Mouse (Mus musculus): ENCODE data around the gene Dnajc17. TPM values are rescaled to one million over a fixed set of nuclear protein-coding genes. Genes with fewer than 3 reads are reported as not detected.

Gene Dnajc17
- polyA plus RNA-seq, 1 experiment from 2014 or later, result 17.8 TPM

- H3K9ac ChIP-seq (ENCODE audit: low read length), result no peak overlapping the region
- H3K4me1 ChIP-seq (replicated peaks; ENCODE audit: control insufficient read depth, insufficient read depth, low read length), result 0 out of 2 replicates have a peak, but pooled peaks cover 3% of the 10 kb centered on the region
- DNase-seq (ENCODE audit: low spot score) (no peak), ATAC-seq (replicated peaks; ENCODE audit: low FRiP score, low TSS enrichment, low read depth) (no peak)
- no peak overlapping the region for H3K4me3 ChIP-seq (ENCODE audit: low read depth, low read length)
- no peaks in the 10 kb centered on the region for H3K9me3 ChIP-seq (ENCODE audit: control insufficient read depth, low read length)
- peaks cover 34% of the 10 kb centered on the region for H3K27me3 ChIP-seq (replicated peaks; ENCODE audit: control insufficient read depth, insufficient read depth, low read length)
- 87% methylated on average over 4 of the region's 4 CpGs for WGBS
- H3K36me3 ChIP-seq (ENCODE audit: control insufficient read depth, insufficient read depth, low read length), result no peaks in the 10 kb centered on the region
- 0 out of 2 replicates have a peak overlapping the region, but pooled peaks have one; percentile 4 for H3K4me2 ChIP-seq (ENCODE audit: low read length)
- no peak overlapping the region for H3K27ac ChIP-seq (ENCODE audit: low read depth)
Measured at GRCm38 (mm10) chr2:119240819-119241186, 32.2 kb upstream of the Dnajc17 start.

DNA sequence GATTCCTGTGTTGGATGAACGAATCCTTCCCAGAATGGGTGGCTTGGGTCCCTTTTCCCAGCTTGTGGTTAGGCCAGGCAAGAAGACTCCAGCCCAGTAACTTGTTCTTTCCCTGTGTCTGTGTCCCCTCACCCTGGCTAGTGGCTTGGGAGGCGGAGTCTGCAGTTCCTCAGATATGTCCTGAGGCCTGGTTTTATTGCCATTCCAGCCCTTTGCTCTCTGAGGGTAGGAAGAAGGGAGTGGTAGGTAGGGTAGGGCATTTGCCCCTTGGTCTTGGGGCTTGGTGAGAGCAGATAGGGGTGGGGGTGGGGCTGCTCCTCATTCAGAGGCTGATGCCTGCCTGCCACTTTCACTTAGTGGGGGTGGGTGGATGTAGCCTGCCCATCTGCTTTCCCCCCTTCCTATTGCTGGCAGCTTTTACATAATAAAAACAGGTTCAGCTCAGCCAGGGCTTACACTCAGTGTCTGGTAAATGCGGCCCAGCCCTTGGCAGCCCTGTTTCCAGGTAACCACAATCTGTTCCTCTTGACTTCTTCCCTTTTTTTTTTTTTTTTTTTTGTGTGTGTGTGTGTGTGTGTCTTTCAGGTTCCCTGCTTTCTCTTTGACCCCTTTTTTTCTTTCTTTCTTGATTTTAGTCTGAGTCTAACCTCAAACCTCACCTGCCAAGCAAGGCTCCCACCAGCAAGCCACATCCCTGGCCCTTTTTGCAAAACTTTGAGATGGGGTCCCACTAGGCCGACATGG lies 31.7 kb upstream of the Dnajc17 start:
- peak overlapping the region; percentile 74 for H3K4me2 ChIP-seq (ENCODE audit: low read length)
- H3K27me3 ChIP-seq (replicated peaks; ENCODE audit: control insufficient read depth, insufficient read depth, low read length), result peaks cover 37% of the 10 kb centered on the region
- WGBS, result 47% methylated on average over 4 of the region's 4 CpGs
- DNase-seq (ENCODE audit: low spot score), result peak; percentile 64
- H3K4me1 ChIP-seq (replicated peaks; ENCODE audit: control insufficient read depth, insufficient read depth, low read length), result 0 out of 2 replicates have a peak, but pooled peaks cover 3% of the 10 kb centered on the region
- 0 out of 2 replicates have a peak overlapping the region, but pooled peaks have one; percentile 34 for H3K27ac ChIP-seq (ENCODE audit: low read depth)
- H3K4me3 ChIP-seq (ENCODE audit: low read depth, low read length), result no peak overlapping the region
- H3K36me3 ChIP-seq (ENCODE audit: control insufficient read depth, insufficient read depth, low read length), result no peaks in the 10 kb centered on the region
- no peak overlapping the region for H3K9ac ChIP-seq (ENCODE audit: low read length)
- H3K9me3 ChIP-seq (ENCODE audit: control insufficient read depth, low read length), result no peaks in the 10 kb centered on the region
- ATAC-seq (replicated peaks; ENCODE audit: low FRiP score, low TSS enrichment, low read depth), result peak; percentile 50

DNA sequence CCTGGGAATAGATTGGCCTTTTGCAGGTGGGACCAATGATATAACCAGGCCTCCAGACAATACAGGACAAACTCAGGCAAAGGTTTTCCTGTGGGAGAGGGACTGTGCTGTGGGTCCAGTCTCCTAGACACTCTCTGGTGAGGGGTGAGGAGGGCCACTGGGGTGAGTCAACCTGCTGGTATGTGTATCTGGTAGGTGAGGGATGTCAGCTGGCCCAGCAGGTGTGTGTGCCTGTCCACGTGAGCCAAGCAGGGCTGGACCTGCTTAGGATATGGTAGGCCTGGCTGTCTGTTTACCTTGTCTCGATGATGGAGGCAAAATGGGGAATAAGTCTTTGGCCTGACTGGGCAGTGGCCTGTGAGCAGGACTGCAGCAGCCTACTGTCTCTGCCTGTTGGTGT lies 30.1 kb upstream of the Dnajc17 start:
- Histone ChIP-seq H3K9me3 (ENCODE audit: control insufficient read depth, low read length) (no peaks in the 10 kb centered on the region), H3K4me1 (replicated peaks; ENCODE audit: control insufficient read depth, insufficient read depth, low read length) (0 out of 2 replicates have a peak, but pooled peaks cover 3% of the 10 kb centered on the region), H3K9ac (ENCODE audit: low read length) (peak overlapping the region; percentile 46), H3K4me2 (ENCODE audit: low read length) (peak overlapping the region; percentile 74), H3K27ac (ENCODE audit: low read depth) (no peak overlapping the region; the same call in 1 of the 2 replicates), H3K27me3 (replicated peaks; ENCODE audit: control insufficient read depth, insufficient read depth, low read length) (peaks cover 48% of the 10 kb centered on the region), H3K4me3 (ENCODE audit: low read depth, low read length) (peak overlapping the region; percentile 45), H3K36me3 (ENCODE audit: control insufficient read depth, insufficient read depth, low read length) (no peaks in the 10 kb centered on the region)
- ATAC-seq (replicated peaks; ENCODE audit: low FRiP score, low TSS enrichment, low read depth) (peak; percentile 36), DNase-seq (ENCODE audit: low spot score) (no peak)
- 40% methylated on average over 2 of the region's 2 CpGs for WGBS

DNA sequence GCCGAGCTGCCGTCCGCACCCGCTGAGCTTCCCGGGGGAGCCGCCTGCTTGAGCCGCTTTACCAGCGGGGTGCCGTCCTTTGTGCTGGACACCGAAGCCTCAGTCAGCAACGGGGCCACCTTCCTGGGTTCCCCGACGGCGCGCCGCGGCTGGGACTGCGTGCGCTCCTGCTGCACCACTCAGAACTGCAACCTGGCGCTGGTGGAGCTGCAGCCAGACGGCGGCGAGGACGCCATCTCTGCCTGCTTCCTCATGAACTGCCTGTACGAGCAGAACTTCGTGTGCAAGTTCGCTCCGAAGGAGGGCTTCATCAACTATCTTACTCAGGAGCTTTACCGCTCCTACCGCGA lies 29.3 kb upstream of the Dnajc17 start:
- DNase-seq (ENCODE audit: low spot score), result peak; percentile 75
- 2% methylated on average over 31 of the region's 31 CpGs for WGBS
- peak overlapping the region; percentile 45 for H3K4me3 ChIP-seq (ENCODE audit: low read depth, low read length)

GRCm38 (mm10) chr2:119237210-119237870 lies 28.7 kb upstream of the Dnajc17 start, which contains the start of gene Spint1:
Gene Spint1, plus strand, starts transcription at chr2:119237362.
- DNase-seq (ENCODE audit: low spot score) (peak; percentile 80), ATAC-seq (replicated peaks; ENCODE audit: low FRiP score, low TSS enrichment, low read depth) (peak; percentile 77)
- no peaks in the 10 kb centered on the region for H3K9me3 ChIP-seq (ENCODE audit: control insufficient read depth, low read length)
- peak within 1 kb of the TSS; percentile 45 for H3K4me3 ChIP-seq (ENCODE audit: low read depth, low read length)
- peak within 1 kb of the TSS; percentile 78 for H3K27ac ChIP-seq (ENCODE audit: low read depth)
- peak within 1 kb of the TSS; percentile 74 for H3K4me2 ChIP-seq (ENCODE audit: low read length)
- H3K36me3 ChIP-seq (ENCODE audit: control insufficient read depth, insufficient read depth, low read length), result no peaks in the 10 kb centered on the region
- peaks cover 48% of the 10 kb centered on the region for H3K27me3 ChIP-seq (replicated peaks; ENCODE audit: control insufficient read depth, insufficient read depth, low read length)
- H3K9ac ChIP-seq (ENCODE audit: low read length), result peak within 1 kb of the TSS; percentile 46
- 0 out of 2 replicates have a peak, but pooled peaks cover 3% of the 10 kb centered on the region for H3K4me1 ChIP-seq (replicated peaks; ENCODE audit: control insufficient read depth, insufficient read depth, low read length)
- under 1% methylated on average over 73 of the region's 73 CpGs for WGBS

More for the DNA sequence above, 29.3 kb upstream of the Dnajc17 start:
- no peaks in the 10 kb centered on the region for H3K9me3 ChIP-seq (ENCODE audit: control insufficient read depth, low read length)
- peak overlapping the region; percentile 78; the same call in 1 of the 2 replicates for H3K27ac ChIP-seq (ENCODE audit: low read depth)
- H3K36me3 ChIP-seq (ENCODE audit: control insufficient read depth, insufficient read depth, low read length), result no peaks in the 10 kb centered on the region
- peak overlapping the region; percentile 74 for H3K4me2 ChIP-seq (ENCODE audit: low read length)
- H3K27me3 ChIP-seq (replicated peaks; ENCODE audit: control insufficient read depth, insufficient read depth, low read length), result peaks cover 48% of the 10 kb centered on the region
- ATAC-seq (replicated peaks; ENCODE audit: low FRiP score, low TSS enrichment, low read depth), result no peak; the same call in 1 of the 2 replicates
- 0 out of 2 replicates have a peak, but pooled peaks cover 3% of the 10 kb centered on the region for H3K4me1 ChIP-seq (replicated peaks; ENCODE audit: control insufficient read depth, insufficient read depth, low read length)
- H3K9ac ChIP-seq (ENCODE audit: low read length), result peak overlapping the region; percentile 46

GRCm38 (mm10) chr2:119236682-119237209 lies 28.2 kb upstream of the Dnajc17 start:
- 5% methylated on average over 25 of the region's 25 CpGs for WGBS
- Histone ChIP-seq H3K27ac (ENCODE audit: low read depth) (peak overlapping the region; percentile 78), H3K4me1 (replicated peaks; ENCODE audit: control insufficient read depth, insufficient read depth, low read length) (0 out of 2 replicates have a peak, but pooled peaks cover 3% of the 10 kb centered on the region), H3K9me3 (ENCODE audit: control insufficient read depth, low read length) (no peaks in the 10 kb centered on the region), H3K9ac (ENCODE audit: low read length) (peak overlapping the region; percentile 46), H3K4me3 (ENCODE audit: low read depth, low read length) (peak overlapping the region; percentile 45), H3K4me2 (ENCODE audit: low read length) (peak overlapping the region; percentile 74), H3K36me3 (ENCODE audit: control insufficient read depth, insufficient read depth, low read length) (no peaks in the 10 kb centered on the region), H3K27me3 (replicated peaks; ENCODE audit: control insufficient read depth, insufficient read depth, low read length) (peaks cover 48% of the 10 kb centered on the region)
- DNase-seq (ENCODE audit: low spot score) (peak; percentile 65), ATAC-seq (replicated peaks; ENCODE audit: low FRiP score, low TSS enrichment, low read depth) (no peak; the same call in 1 of the 2 replicates)

DNA sequence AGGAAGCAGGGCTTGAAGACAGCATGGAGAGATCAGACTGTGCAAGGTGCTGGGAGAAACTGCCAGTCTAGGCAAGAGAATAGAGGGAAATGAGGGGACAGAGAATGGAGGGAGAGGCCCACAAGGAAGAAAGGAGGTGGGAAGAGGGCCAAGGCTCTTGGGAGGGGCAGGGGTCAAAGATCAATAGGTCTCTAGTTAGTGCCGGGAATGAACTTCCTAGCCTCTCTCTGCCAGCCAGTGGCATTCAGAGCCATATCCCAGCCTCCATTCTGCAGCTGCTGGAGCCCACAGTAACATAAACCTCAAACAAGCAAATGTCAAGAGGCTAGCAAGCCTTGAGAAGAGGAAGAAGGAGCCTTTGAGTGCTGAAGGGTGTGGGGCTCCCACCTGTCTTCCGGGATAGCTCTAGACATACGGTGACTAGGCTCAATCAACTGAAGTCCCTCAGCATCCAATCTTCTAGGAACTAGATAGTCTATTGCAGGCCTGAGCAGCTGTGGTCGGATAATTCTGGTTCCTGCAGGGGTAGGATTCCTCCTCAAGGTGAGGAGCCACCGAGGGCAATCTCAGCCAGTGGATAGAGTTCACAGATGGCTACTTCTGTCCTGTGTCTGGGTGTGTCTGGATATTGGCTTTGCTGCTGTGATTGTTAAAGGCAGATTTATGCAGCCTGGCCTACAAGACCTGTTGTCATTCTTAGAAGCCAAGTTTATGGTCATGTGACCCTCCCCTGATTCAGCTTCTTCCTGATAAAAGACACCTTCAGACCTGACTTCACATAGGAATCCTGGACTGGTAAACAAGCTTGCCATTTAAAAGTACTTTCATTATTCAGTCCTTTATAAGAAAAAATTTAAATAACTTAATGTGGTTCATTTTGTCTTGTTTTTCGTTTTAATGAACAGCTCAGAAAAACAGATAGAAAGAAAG lies 21.4 kb upstream of the Dnajc17 start, which contains the start of gene Ppp1r14d:
Ppp1r14d (minus strand) TSS at position 132 of the 930 bp plus-strand sequence.
- Histone ChIP-seq H3K9ac (ENCODE audit: low read length) (no peak within 1 kb of the TSS), H3K36me3 (ENCODE audit: control insufficient read depth, insufficient read depth, low read length) (no peaks in the 10 kb centered on the region), H3K27me3 (replicated peaks; ENCODE audit: control insufficient read depth, insufficient read depth, low read length) (peaks cover 9% of the 10 kb centered on the region), H3K27ac (ENCODE audit: low read depth) (no peak within 1 kb of the TSS), H3K4me2 (ENCODE audit: low read length) (no peak within 1 kb of the TSS), H3K4me1 (replicated peaks; ENCODE audit: control insufficient read depth, insufficient read depth, low read length) (no peaks in the 10 kb centered on the region), H3K4me3 (ENCODE audit: low read depth, low read length) (no peak within 1 kb of the TSS), H3K9me3 (ENCODE audit: control insufficient read depth, low read length) (no peaks in the 10 kb centered on the region)
- no peak for ATAC-seq (replicated peaks; ENCODE audit: low FRiP score, low TSS enrichment, low read depth)
- no peak for DNase-seq (ENCODE audit: low spot score)
- WGBS, result 60% methylated on average over 6 of the region's 6 CpGs

- under 1% methylated on average over 13 of the region's 13 CpGs for WGBS
Measured at GRCm38 (mm10) chr2:119209176-119209507, 547 bp upstream of the Dnajc17 start.

More at GRCm38 (mm10) chr2:119209176-119209507, 547 bp upstream of the Dnajc17 start:
- ATAC-seq (replicated peaks; ENCODE audit: low FRiP score, low TSS enrichment, low read depth) (peak; percentile 28), DNase-seq (ENCODE audit: low spot score) (no peak)
- H3K36me3 ChIP-seq (ENCODE audit: control insufficient read depth, insufficient read depth, low read length), result peaks cover 33% of the 10 kb centered on the region
- peak overlapping the region; percentile 68 for H3K4me2 ChIP-seq (ENCODE audit: low read length)
- no peaks in the 10 kb centered on the region for H3K27me3 ChIP-seq (replicated peaks; ENCODE audit: control insufficient read depth, insufficient read depth, low read length)
- no peaks in the 10 kb centered on the region for H3K9me3 ChIP-seq (ENCODE audit: control insufficient read depth, low read length)
- peak overlapping the region; percentile 62 for H3K9ac ChIP-seq (ENCODE audit: low read length)
- H3K4me3 ChIP-seq (ENCODE audit: low read depth, low read length), result peak overlapping the region; percentile 59
- peak overlapping the region; percentile 82; the same call in 1 of the 2 replicates for H3K27ac ChIP-seq (ENCODE audit: low read depth)
- H3K4me1 ChIP-seq (replicated peaks; ENCODE audit: control insufficient read depth, insufficient read depth, low read length), result peaks cover 10% of the 10 kb centered on the region; the same call in 1 of the 2 replicates

Data from intestine, embryonic 14.5 days (tissue).